Mouse (Mus musculus): ENCODE measurements at regions not wholly inside any gene's neighbourhood (a gene's known extent, or its start where the extent isn't known, plus 50 kb on each side); places are given as distances from the start of the nearest gene placed in this dataset.

- no peak for TF ChIP-seq POLR2A (IDR thresholded peaks at IDR 0.05; ENCODE audit: insufficient read depth, low read depth, low read length)
- TF ChIP-seq CTCF (IDR thresholded peaks at IDR 0.05; ENCODE audit: insufficient read depth, low read depth, low read length) = no peak
These were observed 417.3 kb upstream of the Id4 start for GRCm38 (mm10) chr13:47843541-47844267.

Data from olfactory bulb, adult 2 months (tissue).